Mouse (Mus musculus): ENCODE measurements around the gene Strn3. TPM values are rescaled to one million over a fixed set of nuclear protein-coding genes. Genes with fewer than 3 reads are reported as not detected.
"Not testable (repeated sequence)": the region's sequence is repeated elsewhere in the genome, so short reads cannot be mapped to it uniquely, and the experiment has no call there.

Gene Strn3
- polyA plus RNA-seq, 1 experiment, result 10.2 TPM

GRCm38 (mm10) chr12:51694096-51694495 lies 2.4 kb upstream of the Strn3 start:
- H3K4me1 ChIP-seq (ENCODE audit: control insufficient read depth, insufficient read depth, low read length), result peaks cover 6% of the 10 kb centered on the region
- no peak for TF ChIP-seq CTCF (IDR thresholded peaks at IDR 0.05; ENCODE audit: control insufficient read depth, insufficient read depth, insufficient replicate concordance, low read depth, low read length)
- no peaks in the 10 kb centered on the region for H3K36me3 ChIP-seq (ENCODE audit: control insufficient read depth, insufficient read depth, low read length)
- no peak overlapping the region for H3K4me3 ChIP-seq (ENCODE audit: control insufficient read depth, low read depth, low read length)
- H3K27ac ChIP-seq (ENCODE audit: control insufficient read depth, insufficient read depth, low read depth, low read length), result peak overlapping the region; percentile 21
- H3K27me3 ChIP-seq (ENCODE audit: control insufficient read depth, insufficient read depth, low read length), result no peaks in the 10 kb centered on the region

- Histone ChIP-seq H3K36me3 (ENCODE audit: control insufficient read depth, insufficient read depth, low read length) (no peaks in the 10 kb centered on the region), H3K4me1 (ENCODE audit: control insufficient read depth, insufficient read depth, low read length) (peaks cover 8% of the 10 kb centered on the region), H3K4me3 (ENCODE audit: control insufficient read depth, low read depth, low read length) (no peak overlapping the region), H3K27ac (ENCODE audit: control insufficient read depth, insufficient read depth, low read depth, low read length) (0 out of 2 replicates have a peak overlapping the region, but pooled peaks have one; percentile 29), H3K27me3 (ENCODE audit: control insufficient read depth, insufficient read depth, low read length) (no peaks in the 10 kb centered on the region)
- TF ChIP-seq POLR2A (IDR thresholded peaks at IDR 0.05; ENCODE audit: control insufficient read depth, low read depth, low read length), result no peak
- no peak for TF ChIP-seq CTCF (IDR thresholded peaks at IDR 0.05; ENCODE audit: control insufficient read depth, insufficient read depth, insufficient replicate concordance, low read depth, low read length)
These were observed 1.7 kb upstream of the Strn3 start for GRCm38 (mm10) chr12:51693419-51693818.

- not testable (repeated sequence) for H3K27me3 ChIP-seq (ENCODE audit: control insufficient read depth, insufficient read depth, low read length); H3K4me1 ChIP-seq (ENCODE audit: control insufficient read depth, insufficient read depth, low read length); H3K36me3 ChIP-seq (ENCODE audit: control insufficient read depth, insufficient read depth, low read length)
- Histone ChIP-seq H3K4me3 (ENCODE audit: control insufficient read depth, low read depth, low read length) (peak overlapping the region; percentile 38), H3K27ac (ENCODE audit: control insufficient read depth, insufficient read depth, low read depth, low read length) (peak overlapping the region; percentile 49)
These were observed 1.2 kb upstream of the Strn3 start for GRCm38 (mm10) chr12:51692870-51693269.

DNA sequence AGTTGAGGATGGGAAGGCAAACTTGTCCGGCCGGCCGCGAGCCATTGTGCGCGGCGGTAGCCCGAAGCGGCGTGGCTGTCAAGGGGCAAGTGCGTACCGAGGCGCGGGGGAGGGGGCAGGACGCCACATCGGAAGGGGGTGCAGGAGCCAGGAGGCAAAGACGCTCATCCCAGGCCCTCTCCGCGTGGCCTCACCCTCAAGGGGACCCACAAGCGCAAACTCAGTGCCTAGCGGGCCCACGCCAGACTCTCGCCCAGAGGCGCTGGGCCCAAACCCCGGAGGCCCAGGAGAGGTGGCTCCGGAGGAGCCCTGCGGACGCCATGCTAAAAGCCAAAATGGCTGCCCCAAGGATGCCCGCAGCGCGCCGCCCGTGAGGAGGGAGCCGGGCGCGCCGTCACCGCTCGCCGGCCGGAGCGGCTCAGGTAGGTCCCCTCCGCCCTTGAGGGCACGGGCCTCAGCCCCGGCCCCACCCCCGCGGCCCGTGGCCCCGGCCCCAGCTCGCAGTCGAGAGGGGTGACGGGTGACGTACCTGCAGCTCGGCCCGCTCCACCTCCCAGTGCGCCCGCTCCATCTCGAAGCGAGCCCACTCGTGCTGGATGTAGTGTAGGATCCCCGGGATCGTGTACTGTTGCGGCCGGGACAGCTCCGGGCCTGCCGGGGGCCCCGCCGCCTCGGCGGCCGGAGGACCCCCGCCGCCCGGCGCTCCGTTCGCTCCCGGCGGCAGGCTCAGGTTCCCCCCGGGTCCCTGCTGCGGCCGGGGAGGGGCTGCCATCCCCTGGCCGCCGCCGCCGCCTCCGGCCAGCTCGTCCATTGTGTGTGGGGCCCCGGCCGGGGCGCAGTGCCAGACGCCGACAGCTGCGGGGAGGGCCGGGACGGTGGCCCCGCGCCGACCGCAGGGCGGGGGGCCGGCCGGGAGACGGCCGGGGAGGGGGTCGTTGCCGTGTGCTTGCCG lies 528 bp downstream of the Strn3 start, which contains the start of gene Ap4s1:
Ap4s1 (plus strand) TSS at position 141 of the 952 bp plus-strand sequence.
- Histone ChIP-seq H3K4me1 (ENCODE audit: control insufficient read depth, insufficient read depth, low read length) (peaks cover 8% of the 10 kb centered on the region), H3K27me3 (ENCODE audit: control insufficient read depth, insufficient read depth, low read length) (no peaks in the 10 kb centered on the region), H3K36me3 (ENCODE audit: control insufficient read depth, insufficient read depth, low read length) (no peaks in the 10 kb centered on the region), H3K4me3 (ENCODE audit: control insufficient read depth, low read depth, low read length) (peak within 1 kb of the TSS; percentile 91), H3K27ac (ENCODE audit: control insufficient read depth, insufficient read depth, low read depth, low read length) (peak within 1 kb of the TSS; percentile 94)
- TF ChIP-seq CTCF (IDR thresholded peaks at IDR 0.05; ENCODE audit: control insufficient read depth, insufficient read depth, insufficient replicate concordance, low read depth, low read length) (no peak), POLR2A (IDR thresholded peaks at IDR 0.05; ENCODE audit: control insufficient read depth, low read depth, low read length) (peak; percentile 34; the same call in 1 of the 2 replicates)

DNA sequence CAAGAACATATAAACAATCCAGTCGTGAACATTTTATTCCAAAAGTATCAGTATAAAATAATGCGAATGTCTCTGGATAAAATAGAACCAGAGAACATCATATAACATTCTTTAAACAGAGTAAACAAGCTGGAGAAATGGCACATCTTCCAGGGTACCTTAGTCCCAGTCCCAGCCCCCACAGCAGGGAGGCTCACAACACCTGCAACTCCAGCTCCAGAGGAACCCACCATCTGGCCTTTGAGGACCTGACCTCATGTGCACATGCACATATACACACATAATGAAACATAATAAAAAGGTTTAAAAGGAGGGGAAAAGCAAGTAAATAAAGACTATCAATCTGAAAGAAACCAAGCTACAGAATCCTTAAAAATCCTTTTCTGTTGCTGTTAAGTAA lies 3.2 kb downstream of the Strn3 start:
- Histone ChIP-seq H3K36me3 (ENCODE audit: control insufficient read depth, insufficient read depth, low read length) (no peaks in the 10 kb centered on the region), H3K4me1 (ENCODE audit: control insufficient read depth, insufficient read depth, low read length) (peaks cover 8% of the 10 kb centered on the region), H3K4me3 (ENCODE audit: control insufficient read depth, low read depth, low read length) (no peak overlapping the region), H3K27me3 (ENCODE audit: control insufficient read depth, insufficient read depth, low read length) (no peaks in the 10 kb centered on the region), H3K27ac (ENCODE audit: control insufficient read depth, insufficient read depth, low read depth, low read length) (no peak overlapping the region)
- no peak for TF ChIP-seq POLR2A (IDR thresholded peaks at IDR 0.05; ENCODE audit: control insufficient read depth, low read depth, low read length)
- no peak for TF ChIP-seq CTCF (IDR thresholded peaks at IDR 0.05; ENCODE audit: control insufficient read depth, insufficient read depth, insufficient replicate concordance, low read depth, low read length)

DNA sequence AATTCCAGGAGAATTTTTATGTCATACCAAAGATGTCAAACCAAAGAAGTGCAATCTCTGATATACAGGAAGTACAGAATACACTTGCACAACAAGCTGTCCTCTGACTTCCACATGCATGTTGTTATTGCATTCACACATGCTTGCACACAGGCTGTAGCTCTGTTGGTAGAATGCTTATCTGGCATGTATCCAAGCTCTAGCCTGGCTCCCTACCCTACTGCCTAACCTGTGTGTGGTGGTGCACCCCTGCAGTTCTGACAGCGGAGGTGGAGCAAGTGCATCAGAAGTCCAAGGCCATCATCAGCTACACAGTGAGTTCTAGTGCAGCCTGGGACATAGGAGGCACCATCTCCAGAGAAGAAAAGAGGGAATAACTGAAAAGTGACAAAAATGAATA lies 12.9 kb downstream of the Strn3 start:
- Histone ChIP-seq H3K36me3 (ENCODE audit: control insufficient read depth, insufficient read depth, low read length) (no peaks in the 10 kb centered on the region), H3K27me3 (ENCODE audit: control insufficient read depth, insufficient read depth, low read length) (no peaks in the 10 kb centered on the region), H3K4me3 (ENCODE audit: control insufficient read depth, low read depth, low read length) (no peak overlapping the region), H3K27ac (ENCODE audit: control insufficient read depth, insufficient read depth, low read depth, low read length) (0 out of 2 replicates have a peak overlapping the region, but pooled peaks have one; percentile 23), H3K4me1 (ENCODE audit: control insufficient read depth, insufficient read depth, low read length) (peaks cover 2% of the 10 kb centered on the region; the same call in 1 of the 2 replicates)
- no peak for TF ChIP-seq CTCF (IDR thresholded peaks at IDR 0.05; ENCODE audit: control insufficient read depth, insufficient read depth, insufficient replicate concordance, low read depth, low read length)
- no peak for TF ChIP-seq POLR2A (IDR thresholded peaks at IDR 0.05; ENCODE audit: control insufficient read depth, low read depth, low read length)

DNA sequence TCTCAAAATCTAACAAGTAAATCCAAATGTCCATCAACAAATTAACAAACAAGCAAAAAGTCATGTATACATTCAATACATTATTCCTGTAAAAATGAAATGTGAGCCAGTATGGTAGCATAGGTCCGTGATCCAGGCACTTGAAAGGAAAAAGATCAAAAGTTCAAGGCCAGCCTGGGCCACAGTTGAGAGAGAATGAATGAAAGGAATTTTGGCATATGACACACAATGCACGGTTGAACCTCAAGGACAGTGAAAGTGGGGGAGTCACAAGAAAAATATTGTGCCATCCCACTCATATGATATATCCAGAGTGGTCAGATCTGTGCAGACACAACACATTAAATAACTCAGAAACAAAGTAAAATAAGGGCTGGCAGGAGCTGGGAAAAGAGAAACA lies 15.3 kb downstream of the Strn3 start:
- Histone ChIP-seq H3K27me3 (ENCODE audit: control insufficient read depth, insufficient read depth, low read length) (no peaks in the 10 kb centered on the region), H3K4me1 (ENCODE audit: control insufficient read depth, insufficient read depth, low read length) (peaks cover 2% of the 10 kb centered on the region), H3K27ac (ENCODE audit: control insufficient read depth, insufficient read depth, low read depth, low read length) (no peak overlapping the region), H3K36me3 (ENCODE audit: control insufficient read depth, insufficient read depth, low read length) (no peaks in the 10 kb centered on the region), H3K4me3 (ENCODE audit: control insufficient read depth, low read depth, low read length) (no peak overlapping the region)
- TF ChIP-seq POLR2A (IDR thresholded peaks at IDR 0.05; ENCODE audit: control insufficient read depth, low read depth, low read length) (no peak), CTCF (IDR thresholded peaks at IDR 0.05; ENCODE audit: control insufficient read depth, insufficient read depth, insufficient replicate concordance, low read depth, low read length) (no peak)
